Mouse (Mus musculus) hindbrain, embryonic 10.5 days (tissue): ENCODE data around the gene Dntt. TPM values are rescaled to one million over a fixed set of nuclear protein-coding genes. Genes with fewer than 3 reads are reported as not detected.

Source experiments
- DNase-seq: peaks from one replicate; pipeline ENCODE4 v3.0.0-alpha.2; 2017; ENCODE audit warnings: low spot score
- H3K27ac ChIP-seq: fragments of 300-500 bp; sonication (generic); 2 replicates; pipeline ENCODE4 v1.5.1; 2016; ENCODE audit warnings: mild to moderate bottlenecking, moderate library complexity
- H3K27me3 ChIP-seq: fragments of 300-500 bp; sonication (generic); 2 replicates; pipeline ENCODE4 v1.6.1; 2016; ENCODE audit warnings: mild to moderate bottlenecking; ENCODE audit not compliant: poor library complexity, insufficient read depth, severe bottlenecking
- H3K36me3 ChIP-seq: fragments of 300-500 bp; sonication (generic); 2 replicates; pipeline ENCODE4 v1.6.1; 2016; ENCODE audit warnings: mild to moderate bottlenecking, moderate library complexity
- H3K4me1 ChIP-seq: fragments of 300-500 bp; sonication (generic); replicated peaks from 2 replicates; pipeline ENCODE4 v1.6.1; 2016; ENCODE audit warnings: mild to moderate bottlenecking
- H3K4me3 ChIP-seq: fragments of 300-500 bp; sonication (generic); 2 replicates; pipeline ENCODE4 v1.5.1; 2016; ENCODE audit warnings: mild to moderate bottlenecking, moderate library complexity
- H3K9me3 ChIP-seq: fragments of 300-500 bp; sonication (generic); 2 replicates; pipeline ENCODE4 v1.6.1; 2016; ENCODE audit warnings: mild to moderate bottlenecking, moderate library complexity
- WGBS: fragments of 180-500 bp; shearing (Covaris S2); methylation state at CpG from one replicate; pipeline ENCODE4 v1.1.7; 2016; 5-methylcytosine and 5-hydroxymethylcytosine counted together
- polyA plus RNA-seq: library from polyadenylated mRNA; unstranded; fragments of >200 nt; fragmentation: Nextera tagmentation; extraction: Ambion mirVana; gene quantifications from 2 replicates; pipeline ENCODE4 v1.2.1, GENCODE M21; 2016

Gene Dntt
- polyA plus RNA-seq = not detected in 2 replicates

GRCm38 (mm10) chr19:41029219-41029618 is at the start of gene Dntt:
Dntt (plus strand) TSS chr19:41029275.
- WGBS = 92% methylated on average over 6 of the region's 6 CpGs
- no peak for DNase-seq
- no peaks in the 10 kb centered on the region for H3K36me3 ChIP-seq
- H3K9me3 ChIP-seq = no peaks in the 10 kb centered on the region
- H3K4me3 ChIP-seq = no peak within 1 kb of the TSS
- H3K27me3 ChIP-seq = no peaks in the 10 kb centered on the region; the same call in 1 of the 2 replicates
- H3K27ac ChIP-seq = no peak within 1 kb of the TSS
- H3K4me1 ChIP-seq = 0 out of 2 replicates have a peak, but pooled peaks cover 8% of the 10 kb centered on the region

GRCm38 (mm10) chr19:40980671-40981070 is 48.4 kb upstream of the Dntt start:
- no peak overlapping the region for H3K4me3 ChIP-seq
- no peaks in the 10 kb centered on the region for H3K27me3 ChIP-seq
- no peaks in the 10 kb centered on the region for H3K36me3 ChIP-seq
- no peaks in the 10 kb centered on the region for H3K4me1 ChIP-seq
- 81% methylated on average over 5 of the region's 5 CpGs for WGBS
- H3K27ac ChIP-seq = no peak overlapping the region
- DNase-seq = no peak
- no peaks in the 10 kb centered on the region for H3K9me3 ChIP-seq

GRCm38 (mm10) chr19:40984536-40984935 is 44.5 kb upstream of the Dntt start:
- no peak for DNase-seq
- no peaks in the 10 kb centered on the region for H3K4me1 ChIP-seq
- no peaks in the 10 kb centered on the region for H3K36me3 ChIP-seq
- no peak overlapping the region for H3K4me3 ChIP-seq
- H3K9me3 ChIP-seq = no peaks in the 10 kb centered on the region
- no peaks in the 10 kb centered on the region for H3K27me3 ChIP-seq
- no peak overlapping the region for H3K27ac ChIP-seq
- WGBS = 100% methylated on average over 1 of the region's 1 CpGs

DNA sequence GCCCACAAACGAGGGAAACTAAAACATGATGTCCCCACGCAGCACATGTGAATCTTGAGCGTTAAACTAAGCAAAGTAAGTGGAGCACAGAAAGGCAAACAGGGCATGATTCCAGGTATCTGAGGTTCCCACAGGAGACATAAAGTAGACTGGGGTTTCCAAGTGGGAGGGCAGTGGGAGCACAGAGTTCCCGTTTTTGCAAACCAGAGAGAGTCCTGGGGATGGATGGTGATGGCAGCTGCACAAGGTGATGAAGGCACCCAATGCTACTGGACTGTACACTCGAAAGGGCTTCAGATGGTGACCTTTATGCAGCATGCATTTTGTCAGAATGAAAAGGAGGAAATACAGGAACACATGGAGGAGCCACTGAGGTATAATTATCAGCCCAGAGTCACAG is 40.2 kb upstream of the Dntt start:
- Histone ChIP-seq H3K27me3 (no peaks in the 10 kb centered on the region), H3K9me3 (no peaks in the 10 kb centered on the region), H3K4me3 (no peak overlapping the region), H3K4me1 (peaks cover 4% of the 10 kb centered on the region), H3K27ac (no peak overlapping the region), H3K36me3 (no peaks in the 10 kb centered on the region)
- 83% methylated on average over 5 of the region's 5 CpGs for WGBS
- no peak for DNase-seq

GRCm38 (mm10) chr19:40989961-40990600 is 39.0 kb upstream of the Dntt start:
- H3K4me3 ChIP-seq = no peak overlapping the region
- no peaks in the 10 kb centered on the region for H3K27me3 ChIP-seq
- 80% methylated on average over 9 of the region's 9 CpGs for WGBS
- no peaks in the 10 kb centered on the region for H3K36me3 ChIP-seq
- no peak for DNase-seq
- H3K27ac ChIP-seq = no peak overlapping the region
- peaks cover 13% of the 10 kb centered on the region for H3K4me1 ChIP-seq
- H3K9me3 ChIP-seq = no peaks in the 10 kb centered on the region

DNA sequence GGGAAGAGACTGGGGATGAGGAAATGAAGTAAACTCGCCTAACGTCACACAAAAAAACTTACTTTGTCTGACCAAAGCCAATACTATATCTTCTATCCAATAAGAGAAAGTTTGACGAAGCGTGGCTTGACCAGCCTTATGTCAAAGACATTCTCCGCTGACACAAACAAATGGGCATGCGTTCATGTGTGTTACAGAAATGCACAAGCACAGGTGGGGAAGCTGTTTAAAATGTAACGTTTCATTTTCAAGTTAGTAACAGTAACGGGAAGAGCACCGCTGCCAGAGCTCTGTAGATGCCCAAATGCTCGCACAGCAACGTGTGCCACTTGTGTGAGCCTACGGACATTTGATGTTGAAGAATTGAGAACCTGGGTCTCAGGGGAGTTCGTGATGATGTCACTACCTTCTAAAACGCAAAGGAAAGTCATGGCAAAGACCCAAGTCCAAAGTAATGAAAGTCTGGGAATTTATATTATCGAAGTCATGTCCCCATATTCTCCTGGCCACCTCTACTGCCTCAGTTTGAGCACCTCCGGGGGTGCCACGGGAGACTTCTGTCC is 38.2 kb upstream of the Dntt start:
- Histone ChIP-seq H3K4me3 (no peak overlapping the region), H3K9me3 (no peaks in the 10 kb centered on the region), H3K4me1 (peaks cover 19% of the 10 kb centered on the region), H3K36me3 (no peaks in the 10 kb centered on the region), H3K27me3 (no peaks in the 10 kb centered on the region), H3K27ac (no peak overlapping the region)
- 94% methylated on average over 17 of the region's 17 CpGs for WGBS
- DNase-seq = no peak

- WGBS = 82% methylated on average over 7 of the region's 7 CpGs
- no peak for DNase-seq
- Histone ChIP-seq H3K4me1 (peaks cover 19% of the 10 kb centered on the region), H3K36me3 (no peaks in the 10 kb centered on the region), H3K27ac (no peak overlapping the region), H3K27me3 (no peaks in the 10 kb centered on the region), H3K9me3 (no peaks in the 10 kb centered on the region), H3K4me3 (no peak overlapping the region)
Observed at GRCm38 (mm10) chr19:40991626-40992025, 37.4 kb upstream of the Dntt start.

DNA sequence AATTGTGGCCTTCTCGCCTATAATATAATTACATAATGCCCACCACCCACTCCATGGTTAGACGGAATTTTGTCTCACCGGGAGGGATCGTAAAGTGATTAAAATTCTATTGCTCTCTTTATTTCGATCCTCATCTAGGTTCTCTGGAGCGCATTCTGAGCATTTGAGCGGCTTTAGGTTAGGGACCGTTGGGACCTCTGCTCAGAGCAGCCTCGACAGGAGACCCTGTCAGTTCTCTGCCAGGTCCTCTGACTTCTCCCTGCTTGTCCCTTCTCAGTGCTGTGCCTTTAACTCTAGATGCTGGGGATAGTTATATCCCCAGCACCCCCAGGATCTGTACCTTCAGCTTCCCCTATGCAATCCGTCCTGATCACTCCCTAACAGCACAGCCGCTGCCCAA is 37.0 kb upstream of the Dntt start:
- no peaks in the 10 kb centered on the region for H3K27me3 ChIP-seq
- 81% methylated on average over 11 of the region's 11 CpGs for WGBS
- no peaks in the 10 kb centered on the region for H3K9me3 ChIP-seq
- H3K4me1 ChIP-seq = peaks cover 19% of the 10 kb centered on the region
- H3K4me3 ChIP-seq = no peak overlapping the region
- DNase-seq = no peak
- H3K36me3 ChIP-seq = no peaks in the 10 kb centered on the region
- H3K27ac ChIP-seq = no peak overlapping the region

GRCm38 (mm10) chr19:40992517-40993044 is 36.5 kb upstream of the Dntt start:
- no peaks in the 10 kb centered on the region for H3K9me3 ChIP-seq
- H3K36me3 ChIP-seq = no peaks in the 10 kb centered on the region
- H3K27me3 ChIP-seq = no peaks in the 10 kb centered on the region
- peaks cover 19% of the 10 kb centered on the region for H3K4me1 ChIP-seq
- no peak overlapping the region for H3K4me3 ChIP-seq
- DNase-seq = no peak
- WGBS = 75% methylated on average over 8 of the region's 8 CpGs
- no peak overlapping the region for H3K27ac ChIP-seq

GRCm38 (mm10) chr19:40993356-40993755 is 35.7 kb upstream of the Dntt start:
- no peak for DNase-seq
- Histone ChIP-seq H3K36me3 (no peaks in the 10 kb centered on the region), H3K27me3 (no peaks in the 10 kb centered on the region), H3K4me1 (peaks cover 19% of the 10 kb centered on the region), H3K9me3 (no peaks in the 10 kb centered on the region), H3K27ac (no peak overlapping the region), H3K4me3 (no peak overlapping the region)
- WGBS = 92% methylated on average over 5 of the region's 5 CpGs

GRCm38 (mm10) chr19:40994057-40994585 is 35.0 kb upstream of the Dntt start, which contains the start of gene Blnk:
Blnk (minus strand) TSS chr19:40994535.
- H3K9me3 ChIP-seq = no peaks in the 10 kb centered on the region
- no peaks in the 10 kb centered on the region for H3K36me3 ChIP-seq
- no peak for DNase-seq
- WGBS = 66% methylated on average over 8 of the region's 8 CpGs
- no peak within 1 kb of the TSS for H3K4me3 ChIP-seq
- no peak within 1 kb of the TSS for H3K27ac ChIP-seq
- peaks cover 19% of the 10 kb centered on the region for H3K4me1 ChIP-seq
- no peaks in the 10 kb centered on the region for H3K27me3 ChIP-seq

DNA sequence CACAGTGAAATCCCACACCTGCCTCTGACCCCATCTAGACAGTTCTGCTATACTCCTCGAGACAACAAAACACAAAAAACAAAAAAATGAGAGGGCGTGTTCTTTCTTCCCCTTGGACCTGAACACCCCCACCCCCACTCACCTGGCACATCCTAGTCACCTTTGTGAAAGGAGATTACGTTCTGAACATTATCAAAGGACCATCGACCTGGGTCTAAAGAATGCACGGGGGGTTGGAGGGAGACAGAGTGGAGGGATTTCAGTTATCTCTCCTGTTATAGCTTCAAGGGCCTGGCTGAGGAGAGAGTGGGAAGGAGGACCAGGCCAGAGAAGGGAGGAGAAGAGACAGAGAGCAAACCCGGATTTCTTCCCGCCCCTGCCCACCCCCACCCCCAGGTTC is 34.2 kb upstream of the Dntt start:
- Histone ChIP-seq H3K4me1 (peaks cover 19% of the 10 kb centered on the region), H3K9me3 (no peaks in the 10 kb centered on the region), H3K27me3 (no peaks in the 10 kb centered on the region), H3K4me3 (no peak overlapping the region), H3K27ac (no peak overlapping the region), H3K36me3 (no peaks in the 10 kb centered on the region)
- DNase-seq = no peak
- WGBS = 78% methylated on average over 7 of the region's 7 CpGs
